Mouse (Mus musculus) layer of hippocampus, postnatal 36 days (tissue): Measurements from ENCODE around the gene Pdzd11. TPM values are rescaled to one million over a fixed set of nuclear protein-coding genes. Genes with fewer than 3 reads are reported as not detected.

ENCODE experiments used
- DNase-seq, 2 experiments: peaks; one replicate each; pipeline ENCODE4 v3.0.0; 2022
- total RNA-seq, 2 experiments: library from RNA; stranded (reverse); gene quantifications; 2 replicates each; pipeline ENCODE4 v1.2.3; 2021

Pdzd11 gene
- total RNA-seq: 10 to 100 TPM; 44.2 to 44.7 TPM

- peak; percentile 80 to 86 for DNase-seq
Observed at GRCm38 (mm10) chrX:100625802-100626793, at the start of gene Pdzd11. Gene Pdzd11, minus strand, starts transcription at chrX:100626568.

GRCm38 (mm10) chrX:100664825-100665224 is 38.5 kb upstream of the Pdzd11 start:
- no peak for DNase-seq

- DNase-seq: no peak
Observed at GRCm38 (mm10) chrX:100652848-100653247, 26.5 kb upstream of the Pdzd11 start.

- DNase-seq: no peak
Observed at GRCm38 (mm10) chrX:100638477-100638876, 12.1 kb upstream of the Pdzd11 start.

- DNase-seq: no peak
Observed at GRCm38 (mm10) chrX:100629076-100629475, 2.7 kb upstream of the Pdzd11 start.

GRCm38 (mm10) chrX:100625546-100625801 is 894 bp downstream of the Pdzd11 start, which contains the start of gene Kif4:
Gene Kif4, plus strand, starts transcription at chrX:100625737.
- no peak for DNase-seq

- no peak for DNase-seq
Observed at GRCm38 (mm10) chrX:100625146-100625545, 1.2 kb downstream of the Pdzd11 start.

- DNase-seq: no peak
Observed at GRCm38 (mm10) chrX:100624242-100624641, 2.1 kb downstream of the Pdzd11 start.

GRCm38 (mm10) chrX:100621366-100621765 is 5.0 kb downstream of the Pdzd11 start:
- no peak for DNase-seq

GRCm38 (mm10) chrX:100618488-100618887 is 7.9 kb downstream of the Pdzd11 start:
- no peak for DNase-seq

GRCm38 (mm10) chrX:100605314-100605713 is 21.1 kb downstream of the Pdzd11 start, which contains the start of gene Arr3:
Gene Arr3, plus strand, starts transcription at chrX:100605497.
- no peak for DNase-seq

- no peak for DNase-seq
Observed at GRCm38 (mm10) chrX:100599755-100600154, 26.6 kb downstream of the Pdzd11 start.

GRCm38 (mm10) chrX:100597439-100597838 is 28.9 kb downstream of the Pdzd11 start:
- DNase-seq: peak; percentile 23 to 35

GRCm38 (mm10) chrX:100594791-100595190 is 31.6 kb downstream of the Pdzd11 start, which contains the start of gene P2ry4:
Gene P2ry4, minus strand, starts transcription at chrX:100594869.
- no peak for DNase-seq

Other genes with a start within 250 kb of the Pdzd11 start
- gene Otud6a, start 197.6 kb downstream of the Pdzd11 start, total RNA-seq: not detected
- under 1 TPM in 1 of 2 experiments, not detected in 1; 0.35 TPM for gene Awat2, start 183.9 kb downstream of the Pdzd11 start, total RNA-seq
- 10 to 100 TPM; 35.7 to 36.4 TPM for gene Igbp1, start 132.3 kb downstream of the Pdzd11 start, total RNA-seq
- gene Dgat2l6, start 101.7 kb downstream of the Pdzd11 start, total RNA-seq: under 1 TPM; 0.20 to 0.61 TPM
- not detected for gene Awat1, start 54.3 kb downstream of the Pdzd11 start, total RNA-seq
- gene P2ry4, start 31.7 kb downstream of the Pdzd11 start, total RNA-seq: under 1 TPM in 1 of 2 experiments, not detected in 1; 0.07 TPM
- gene Arr3, start 21.1 kb downstream of the Pdzd11 start, total RNA-seq: under 1 TPM; 0.35 to 0.50 TPM
- gene Kif4, start 831 bp downstream of the Pdzd11 start, total RNA-seq: under 1 TPM; 0.52 to 0.73 TPM
- 10 to 100 TPM; 10.8 to 12.2 TPM for gene Gdpd2, start 103.3 kb upstream of the Pdzd11 start, total RNA-seq
- 100 to 1,000 TPM; 153 to 154 TPM for gene Dlg3, start 141.2 kb upstream of the Pdzd11 start, total RNA-seq